Mouse (Mus musculus) forebrain, embryonic 14.5 days (tissue): Measurements from ENCODE around the gene Arhgef17. TPM values are rescaled to one million over a fixed set of nuclear protein-coding genes. Genes with fewer than 3 reads are reported as not detected.

Experiments
- ATAC-seq: fragments of 200-750 bp; cut with Nextera tagmentation; 2 replicates; pipeline ENCODE4 v1.8.0; 2017; ENCODE audit warnings: mild to moderate bottlenecking, moderate library complexity
- DNase-seq: peaks from one replicate; pipeline ENCODE4 v3.0.0-alpha.2; 2015; ENCODE audit warnings: low spot score
- H3K27ac ChIP-seq: fragments of 300-500 bp; sonication (generic); 2 replicates; pipeline ENCODE4 v1.5.1; 2014; ENCODE audit warnings: low read depth, mild to moderate bottlenecking, control low read depth, low read length, moderate library complexity
- H3K27me3 ChIP-seq: fragments of 300-500 bp; sonication (generic); replicated peaks from 2 replicates; pipeline ENCODE4 v1.6.1; 2014; ENCODE audit warnings: low read length, control low read depth, mixed read lengths; ENCODE audit not compliant: control insufficient read depth, insufficient read depth
- H3K36me3 ChIP-seq: fragments of 300-500 bp; sonication (generic); 2 replicates; pipeline ENCODE4 v1.6.1; 2014; ENCODE audit warnings: low read length, control low read depth; ENCODE audit not compliant: control insufficient read depth, insufficient read depth
- H3K4me1 ChIP-seq: fragments of 300-500 bp; sonication (generic); 2 replicates; pipeline ENCODE4 v1.6.1; 2014; ENCODE audit warnings: antibody characterized with exemption, low read length, control low read depth; ENCODE audit not compliant: control insufficient read depth, insufficient read depth
- H3K4me2 ChIP-seq: fragments of 300-500 bp; sonication (generic); 2 replicates; pipeline ENCODE4 v1.6.1; 2014; ENCODE audit warnings: mild to moderate bottlenecking, control low read depth, low read length
- H3K4me3 ChIP-seq: fragments of 300-500 bp; sonication (generic); 2 replicates; pipeline ENCODE4 v1.5.1; 2014; ENCODE audit warnings: low read depth, low read length, control low read depth
- H3K9ac ChIP-seq: fragments of 300-500 bp; sonication (generic); 2 replicates; pipeline ENCODE4 v1.6.1; 2014; ENCODE audit warnings: mild to moderate bottlenecking, low read length, control low read depth, moderate library complexity
- H3K9me3 ChIP-seq: fragments of 300-500 bp; sonication (generic); replicated peaks from 2 replicates; pipeline ENCODE4 v1.6.1; 2016; ENCODE audit warnings: low read length, control low read depth, mixed read lengths; ENCODE audit not compliant: control insufficient read depth
- WGBS: fragments of 180-500 bp; shearing (Covaris S2); extraction: QIAGEN DNeasy Blood & Tissue Kit; methylation state at CpG from one replicate; pipeline ENCODE4 v1.1.7; 2014; 5-methylcytosine and 5-hydroxymethylcytosine counted together
- polyA plus RNA-seq: library from polyadenylated mRNA; unstranded; fragments of >200 nt; fragmentation: Nextera tagmentation; extraction: Ambion mirVana; gene quantifications from 2 replicates; pipeline ENCODE4 v1.2.1, GENCODE M21; 2014

The Arhgef17 gene
- polyA plus RNA-seq, 1 experiment from 2014 or later, result 8.0 TPM

DNA sequence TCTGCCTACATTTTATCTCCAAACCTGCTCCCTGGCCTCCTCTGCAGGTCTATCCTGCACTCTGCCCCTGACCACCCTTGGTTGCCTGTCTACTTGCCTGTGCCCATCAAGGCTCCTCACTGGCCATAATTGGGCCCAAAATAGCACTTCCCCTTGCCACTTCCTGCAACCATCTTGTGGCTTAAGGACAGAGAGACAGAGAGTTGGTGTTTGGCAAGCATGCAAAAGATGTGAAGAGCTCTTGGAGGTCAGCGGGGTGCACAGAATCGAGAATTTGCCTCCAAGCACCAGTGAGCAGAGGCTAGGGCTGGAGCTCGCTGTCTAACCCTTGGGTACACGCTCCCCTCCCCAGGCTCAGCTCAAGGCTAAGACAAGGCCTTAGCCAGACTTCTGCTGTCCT lies 63.4 kb downstream of the Arhgef17 start:
- DNase-seq, result no peak
- no peak overlapping the region for H3K4me2 ChIP-seq
- H3K4me1 ChIP-seq, result no peaks in the 10 kb centered on the region
- H3K27me3 ChIP-seq, result no peaks in the 10 kb centered on the region
- no peak overlapping the region for H3K9ac ChIP-seq
- H3K27ac ChIP-seq, result no peak overlapping the region
- 79% methylated on average over 4 of the region's 4 CpGs for WGBS
- no peak for ATAC-seq
- no peak overlapping the region for H3K4me3 ChIP-seq
- peaks cover 14% of the 10 kb centered on the region for H3K36me3 ChIP-seq
- no peaks in the 10 kb centered on the region for H3K9me3 ChIP-seq

DNA sequence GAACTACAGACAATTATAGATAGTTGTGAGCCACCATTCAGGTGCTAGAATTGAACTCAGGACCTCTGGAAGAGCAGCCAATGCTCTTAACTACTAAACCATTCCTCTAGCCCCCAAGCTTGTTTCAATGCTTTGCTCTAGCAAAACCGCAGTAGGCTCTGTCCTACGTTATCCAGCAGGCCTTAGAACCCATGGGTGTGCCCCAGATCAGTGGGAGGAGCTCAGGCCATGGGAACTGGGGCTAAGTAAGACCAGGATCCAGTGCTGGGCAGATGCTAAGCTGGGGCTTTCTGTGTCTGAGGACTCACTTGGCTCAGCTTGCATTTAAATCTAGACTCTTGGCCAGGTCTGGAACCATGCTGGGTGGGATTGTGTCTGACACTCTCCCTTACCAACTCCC lies 64.3 kb downstream of the Arhgef17 start:
- ATAC-seq (no peak), DNase-seq (no peak)
- Histone ChIP-seq H3K9ac (no peak overlapping the region), H3K4me1 (no peaks in the 10 kb centered on the region), H3K36me3 (peaks cover 4% of the 10 kb centered on the region), H3K27me3 (no peaks in the 10 kb centered on the region), H3K9me3 (no peaks in the 10 kb centered on the region), H3K27ac (no peak overlapping the region), H3K4me3 (no peak overlapping the region), H3K4me2 (no peak overlapping the region)
- 66% methylated on average over 2 of the region's 2 CpGs for WGBS

GRCm38 (mm10) chr7:100866675-100867074 lies 65.2 kb downstream of the Arhgef17 start:
- H3K4me1 ChIP-seq, result no peaks in the 10 kb centered on the region

GRCm38 (mm10) chr7:100862828-100863638 lies 68.9 kb downstream of the Arhgef17 start, which contains the start of gene Relt:
Gene Relt, minus strand, starts transcription at chr7:100863446.
- H3K4me2 ChIP-seq, result peak within 1 kb of the TSS; percentile 92
- no peaks in the 10 kb centered on the region for H3K9me3 ChIP-seq
- WGBS, result under 1% methylated on average over 83 of the region's 91 CpGs
- H3K27ac ChIP-seq, result peak within 1 kb of the TSS; percentile 76; the same call in 1 of the 2 replicates
- peak; percentile 93 for DNase-seq
- H3K36me3 ChIP-seq, result no peaks in the 10 kb centered on the region
- H3K9ac ChIP-seq, result peak within 1 kb of the TSS; percentile 77
- peak; percentile 92 for ATAC-seq
- H3K27me3 ChIP-seq, result no peaks in the 10 kb centered on the region
- H3K4me1 ChIP-seq, result no peaks in the 10 kb centered on the region
- H3K4me3 ChIP-seq, result peak within 1 kb of the TSS; percentile 69

More at GRCm38 (mm10) chr7:100866675-100867074, 65.2 kb downstream of the Arhgef17 start:
- Histone ChIP-seq H3K9ac (no peak overlapping the region), H3K4me3 (no peak overlapping the region), H3K36me3 (no peaks in the 10 kb centered on the region), H3K27ac (no peak overlapping the region), H3K4me2 (no peak overlapping the region), H3K9me3 (no peaks in the 10 kb centered on the region), H3K27me3 (no peaks in the 10 kb centered on the region)
- WGBS, result 10% methylated on average over 3 of the region's 3 CpGs
- ATAC-seq (no peak), DNase-seq (peak; percentile 83)

- Histone ChIP-seq H3K4me1 (no peaks in the 10 kb centered on the region), H3K27ac (no peak overlapping the region), H3K4me3 (peak overlapping the region; percentile 69), H3K9ac (peak overlapping the region; percentile 77), H3K27me3 (no peaks in the 10 kb centered on the region), H3K9me3 (no peaks in the 10 kb centered on the region), H3K4me2 (peak overlapping the region; percentile 92), H3K36me3 (no peaks in the 10 kb centered on the region)
- WGBS, result 6% methylated on average over 4 of the region's 4 CpGs
- ATAC-seq (no peak), DNase-seq (no peak)
Observed at GRCm38 (mm10) chr7:100862353-100862752, 69.6 kb downstream of the Arhgef17 start.

GRCm38 (mm10) chr7:100861209-100861608 lies 70.7 kb downstream of the Arhgef17 start:
- ATAC-seq (no peak), DNase-seq (no peak)
- H3K4me3 ChIP-seq, result no peak overlapping the region
- no peak overlapping the region for H3K9ac ChIP-seq
- 92% methylated on average over 5 of the region's 5 CpGs for WGBS
- no peaks in the 10 kb centered on the region for H3K27me3 ChIP-seq
- no peaks in the 10 kb centered on the region for H3K9me3 ChIP-seq
- no peaks in the 10 kb centered on the region for H3K4me1 ChIP-seq
- H3K36me3 ChIP-seq, result no peaks in the 10 kb centered on the region
- H3K4me2 ChIP-seq, result no peak overlapping the region
- no peak overlapping the region for H3K27ac ChIP-seq

DNA sequence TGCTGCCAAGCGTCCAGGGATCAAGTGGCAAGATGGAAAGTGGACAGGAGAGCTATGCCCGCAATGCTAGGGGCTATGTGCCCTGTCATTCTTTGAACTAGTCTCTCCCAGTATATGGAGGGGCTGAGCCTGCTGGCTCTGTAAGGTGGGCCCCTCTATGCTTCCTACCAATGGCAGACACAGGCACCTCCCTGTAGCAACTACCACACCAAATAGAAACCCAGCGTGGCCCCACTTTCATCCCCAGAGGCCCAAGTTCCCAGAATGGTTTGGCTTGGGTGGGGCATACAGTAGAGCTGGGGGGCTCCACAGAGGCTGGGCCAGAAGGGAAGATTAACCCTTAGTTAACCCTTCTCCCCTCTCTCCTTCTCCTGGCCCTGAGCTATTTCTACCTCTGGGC lies 71.5 kb downstream of the Arhgef17 start:
- H3K9me3 ChIP-seq, result no peaks in the 10 kb centered on the region
- no peak overlapping the region for H3K9ac ChIP-seq
- no peaks in the 10 kb centered on the region for H3K36me3 ChIP-seq
- H3K27me3 ChIP-seq, result no peaks in the 10 kb centered on the region
- no peak for ATAC-seq
- peaks cover 2% of the 10 kb centered on the region for H3K4me1 ChIP-seq
- H3K4me3 ChIP-seq, result no peak overlapping the region
- no peak overlapping the region for H3K4me2 ChIP-seq
- H3K27ac ChIP-seq, result no peak overlapping the region
- DNase-seq, result no peak
- 74% methylated on average over 3 of the region's 3 CpGs for WGBS

- no peak for ATAC-seq
- 74% methylated on average over 5 of the region's 5 CpGs for WGBS
- H3K36me3 ChIP-seq, result no peaks in the 10 kb centered on the region
- peak; percentile 45 for DNase-seq
- H3K4me2 ChIP-seq, result no peak overlapping the region
- no peaks in the 10 kb centered on the region for H3K27me3 ChIP-seq
- H3K9ac ChIP-seq, result no peak overlapping the region
- H3K27ac ChIP-seq, result no peak overlapping the region
- no peak overlapping the region for H3K4me3 ChIP-seq
- H3K9me3 ChIP-seq, result no peaks in the 10 kb centered on the region
- H3K4me1 ChIP-seq, result peaks cover 19% of the 10 kb centered on the region
Observed at GRCm38 (mm10) chr7:100855795-100856573, 75.9 kb downstream of the Arhgef17 start.

DNA sequence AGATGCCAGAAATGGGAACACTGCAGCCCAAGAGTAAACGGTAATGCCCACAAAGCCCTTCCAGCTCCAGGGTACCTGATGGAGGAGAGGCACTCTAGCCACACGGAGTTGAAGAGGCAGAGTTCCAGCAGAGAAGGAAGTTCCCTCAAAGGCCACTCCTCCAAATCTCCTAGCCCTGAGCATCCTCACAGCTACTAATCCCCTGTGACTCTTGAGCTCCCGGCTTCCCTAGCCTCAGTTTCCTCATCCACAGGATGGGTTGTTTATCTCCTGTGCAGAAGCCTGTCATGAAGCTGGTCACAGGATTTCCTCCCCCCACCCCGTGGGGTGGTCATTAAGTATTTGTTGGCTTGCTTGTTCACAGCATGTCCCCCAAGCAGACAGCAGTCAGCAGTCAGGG lies 76.6 kb downstream of the Arhgef17 start:
- H3K9me3 ChIP-seq, result no peaks in the 10 kb centered on the region
- H3K27me3 ChIP-seq, result no peaks in the 10 kb centered on the region
- H3K27ac ChIP-seq, result no peak overlapping the region
- peaks cover 19% of the 10 kb centered on the region for H3K4me1 ChIP-seq
- H3K4me2 ChIP-seq, result no peak overlapping the region
- DNase-seq (no peak), ATAC-seq (no peak)
- no peak overlapping the region for H3K9ac ChIP-seq
- WGBS, result 41% methylated on average over 4 of the region's 4 CpGs
- H3K36me3 ChIP-seq, result no peaks in the 10 kb centered on the region
- no peak overlapping the region for H3K4me3 ChIP-seq
